Mouse (Mus musculus) limb, embryonic 10.5 days (tissue): ENCODE data around the gene Pcgf6. TPM values are rescaled to one million over a fixed set of nuclear protein-coding genes. Genes with fewer than 3 reads are reported as not detected.
A peak's percentile ranks its signal among the peaks of the same experiment; 100 is the strongest.

Source experiments
- DNase-seq: peaks from one replicate; pipeline ENCODE4 v3.0.0-alpha.2; 2017; ENCODE audit warnings: low spot score
- H3K27ac ChIP-seq: fragments of 300-500 bp; sonication (generic); 2 replicates; pipeline ENCODE4 v1.5.1; 2016; ENCODE audit warnings: mild to moderate bottlenecking
- H3K27me3 ChIP-seq: fragments of 300-500 bp; sonication (generic); 2 replicates; pipeline ENCODE4 v1.6.1; 2016; ENCODE audit warnings: low read depth, mild to moderate bottlenecking; ENCODE audit not compliant: poor library complexity, severe bottlenecking
- H3K36me3 ChIP-seq: fragments of 300-500 bp; sonication (generic); 2 replicates; pipeline ENCODE4 v1.6.1; 2016; ENCODE audit warnings: mild to moderate bottlenecking, moderate library complexity
- H3K4me1 ChIP-seq: fragments of 300-500 bp; sonication (generic); 2 replicates; pipeline ENCODE4 v1.6.1; 2016
- H3K4me3 ChIP-seq: fragments of 300-500 bp; sonication (generic); 2 replicates; pipeline ENCODE4 v1.5.1; 2016; ENCODE audit warnings: mild to moderate bottlenecking, moderate library complexity
- H3K9me3 ChIP-seq: fragments of 300-500 bp; sonication (generic); replicated peaks from 2 replicates; pipeline ENCODE4 v1.6.1; 2016; ENCODE audit warnings: mild to moderate bottlenecking
- WGBS: fragments of 180-500 bp; shearing (Covaris S2); methylation state at CpG from one replicate; pipeline ENCODE4 v1.1.7; 2016; 5-methylcytosine and 5-hydroxymethylcytosine counted together
- polyA plus RNA-seq: library from polyadenylated mRNA; unstranded; fragments of >200 nt; fragmentation: Nextera tagmentation; extraction: Ambion mirVana; gene quantifications from 2 replicates; pipeline ENCODE4 v1.2.1, GENCODE M21; 2016

Pcgf6 gene
- polyA plus RNA-seq, 1 experiment from 2014 or later = 35.3 TPM

DNA sequence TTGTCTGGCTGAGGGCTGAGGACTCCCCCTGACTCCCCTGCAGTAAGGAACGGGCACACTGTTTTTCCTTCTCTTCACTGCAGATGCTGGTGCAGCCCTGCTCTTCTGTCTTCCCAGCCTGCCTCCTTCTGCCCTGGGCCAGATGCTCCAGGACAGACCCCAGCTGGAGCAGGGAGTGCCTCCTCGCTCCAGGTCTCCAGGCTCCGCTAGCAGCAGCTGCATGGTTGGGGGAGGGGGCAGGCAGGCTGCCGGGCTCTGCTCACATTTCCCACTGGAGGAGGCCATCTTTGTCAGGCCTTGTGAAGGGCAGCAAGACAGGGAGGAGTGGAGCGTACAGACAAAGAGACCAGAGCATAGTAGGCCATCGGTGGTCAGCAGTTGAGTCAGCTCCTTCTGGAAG, 31.4 kb downstream of the Pcgf6 start:
- Histone ChIP-seq H3K9me3 (no peaks in the 10 kb centered on the region), H3K4me3 (no peak overlapping the region), H3K27ac (no peak overlapping the region), H3K36me3 (no peaks in the 10 kb centered on the region), H3K4me1 (peaks cover 24% of the 10 kb centered on the region), H3K27me3 (peaks cover 53% of the 10 kb centered on the region)
- WGBS = 30% methylated on average over 6 of the region's 6 CpGs
- no peak for DNase-seq

DNA sequence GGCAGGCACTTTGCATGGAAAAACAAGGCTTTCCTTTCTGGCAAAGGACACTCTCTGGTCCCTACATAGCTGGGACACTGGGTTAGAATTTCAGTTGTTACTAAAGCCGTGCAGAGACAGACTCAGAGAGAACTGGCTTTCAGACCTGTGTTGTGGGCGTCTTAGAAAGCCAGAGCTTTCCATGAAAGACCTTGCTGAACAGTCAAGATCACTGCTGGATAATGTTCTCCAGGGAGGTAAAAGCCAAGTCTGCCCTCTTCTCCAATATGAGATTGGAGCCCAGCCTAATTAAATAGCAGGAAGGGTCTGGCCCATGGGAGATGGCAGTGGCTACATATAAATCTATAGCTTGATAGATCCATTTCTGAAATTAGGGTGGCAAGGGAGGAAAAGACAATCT, 32.4 kb downstream of the Pcgf6 start:
- Histone ChIP-seq H3K27ac (no peak overlapping the region), H3K4me1 (peaks cover 21% of the 10 kb centered on the region), H3K9me3 (no peaks in the 10 kb centered on the region), H3K4me3 (no peak overlapping the region), H3K36me3 (no peaks in the 10 kb centered on the region), H3K27me3 (peaks cover 63% of the 10 kb centered on the region)
- WGBS = 51% methylated on average over 2 of the region's 2 CpGs
- no peak for DNase-seq

DNA sequence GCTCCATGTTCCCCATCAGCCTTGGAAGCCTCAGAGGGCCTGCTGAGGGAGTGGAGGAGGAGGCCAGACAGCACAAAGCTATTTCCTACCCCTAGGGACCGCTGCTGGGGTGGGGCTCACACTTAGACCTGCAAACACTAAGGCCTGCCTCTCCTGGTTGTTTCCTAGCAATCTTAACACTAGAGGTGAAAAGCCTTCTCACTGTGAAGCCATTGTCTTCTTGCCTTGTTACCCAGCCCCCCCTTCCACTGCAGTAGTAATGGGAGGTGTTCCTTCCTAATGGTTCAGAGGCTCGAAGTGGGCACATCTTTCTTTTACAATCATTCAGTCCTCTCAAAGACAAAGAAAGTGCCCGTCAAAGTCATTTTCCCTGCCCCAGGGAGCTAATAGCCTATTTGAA, 32.9 kb downstream of the Pcgf6 start:
- Histone ChIP-seq H3K27ac (no peak overlapping the region), H3K36me3 (no peaks in the 10 kb centered on the region), H3K27me3 (peaks cover 68% of the 10 kb centered on the region), H3K4me1 (peaks cover 21% of the 10 kb centered on the region), H3K9me3 (no peaks in the 10 kb centered on the region), H3K4me3 (no peak overlapping the region)
- 9% methylated on average over 3 of the region's 3 CpGs for WGBS
- no peak for DNase-seq

DNA sequence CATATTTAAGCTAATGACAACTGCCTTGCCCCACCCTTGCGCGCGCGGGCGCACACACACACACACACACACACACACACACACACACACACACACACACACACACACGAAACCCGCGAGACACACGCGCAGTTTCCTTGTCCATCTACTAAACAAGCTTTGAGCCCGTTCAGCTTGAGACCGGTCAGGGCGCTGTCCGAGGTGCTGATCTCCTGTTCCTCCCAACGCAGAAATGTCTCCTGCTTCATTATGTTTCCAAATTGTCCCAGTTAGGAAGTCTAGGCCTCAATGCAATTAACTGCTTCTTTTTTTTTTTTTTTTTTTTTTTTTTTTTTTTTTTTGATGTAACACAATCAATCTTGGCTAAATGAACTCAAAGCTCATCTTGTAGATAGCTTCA, 34.2 kb downstream of the Pcgf6 start:
- H3K36me3 ChIP-seq = no peaks in the 10 kb centered on the region
- no peak overlapping the region for H3K27ac ChIP-seq
- WGBS = under 1% methylated on average over 15 of the region's 15 CpGs
- peaks cover 21% of the 10 kb centered on the region for H3K4me1 ChIP-seq
- peak; percentile 95 for DNase-seq
- no peak overlapping the region for H3K4me3 ChIP-seq
- peaks cover 82% of the 10 kb centered on the region for H3K27me3 ChIP-seq
- no peaks in the 10 kb centered on the region for H3K9me3 ChIP-seq

DNA sequence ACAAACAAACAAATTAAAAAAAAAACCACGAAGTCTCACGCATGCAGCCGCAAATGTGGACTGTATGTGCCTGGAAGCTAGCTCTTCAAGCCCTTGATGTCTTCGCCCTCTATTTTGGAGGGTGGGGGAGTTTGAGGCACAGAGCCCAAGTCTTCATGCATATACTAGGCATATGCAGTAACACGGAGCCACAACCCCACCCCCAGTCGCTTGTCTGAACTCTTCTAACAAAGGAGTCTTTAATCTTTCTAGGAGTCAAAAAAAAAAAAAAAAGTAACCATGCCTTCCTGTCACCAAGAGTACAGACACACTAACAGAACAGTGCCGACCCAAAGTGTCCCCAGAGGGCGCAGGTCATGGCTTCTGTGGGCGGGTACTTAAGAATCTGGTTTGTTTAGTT, 34.7 kb downstream of the Pcgf6 start:
- no peak overlapping the region for H3K4me3 ChIP-seq
- peaks cover 21% of the 10 kb centered on the region for H3K4me1 ChIP-seq
- WGBS = 4% methylated on average over 9 of the region's 9 CpGs
- no peaks in the 10 kb centered on the region for H3K36me3 ChIP-seq
- no peak for DNase-seq
- peaks cover 86% of the 10 kb centered on the region for H3K27me3 ChIP-seq
- H3K27ac ChIP-seq = no peak overlapping the region
- no peaks in the 10 kb centered on the region for H3K9me3 ChIP-seq

DNA sequence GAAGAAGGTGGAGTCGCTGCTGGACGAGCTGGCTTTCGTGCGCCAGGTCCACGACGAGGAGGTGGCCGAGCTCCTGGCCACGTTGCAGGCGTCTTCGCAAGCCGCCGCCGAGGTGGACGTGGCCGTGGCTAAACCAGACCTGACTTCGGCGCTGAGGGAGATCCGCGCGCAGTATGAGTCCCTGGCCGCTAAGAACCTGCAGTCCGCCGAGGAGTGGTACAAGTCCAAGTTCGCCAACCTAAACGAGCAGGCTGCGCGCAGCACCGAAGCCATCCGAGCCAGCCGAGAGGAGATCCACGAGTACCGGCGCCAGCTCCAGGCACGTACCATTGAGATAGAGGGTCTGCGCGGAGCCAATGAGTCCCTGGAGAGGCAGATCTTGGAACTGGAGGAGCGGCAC, 35.3 kb downstream of the Pcgf6 start:
- under 1% methylated on average over 37 of the region's 37 CpGs for WGBS
- Histone ChIP-seq H3K36me3 (no peaks in the 10 kb centered on the region), H3K27ac (no peak overlapping the region), H3K4me1 (peaks cover 21% of the 10 kb centered on the region), H3K27me3 (peaks cover 86% of the 10 kb centered on the region), H3K9me3 (no peaks in the 10 kb centered on the region), H3K4me3 (peak overlapping the region; percentile 51)
- no peak for DNase-seq

DNA sequence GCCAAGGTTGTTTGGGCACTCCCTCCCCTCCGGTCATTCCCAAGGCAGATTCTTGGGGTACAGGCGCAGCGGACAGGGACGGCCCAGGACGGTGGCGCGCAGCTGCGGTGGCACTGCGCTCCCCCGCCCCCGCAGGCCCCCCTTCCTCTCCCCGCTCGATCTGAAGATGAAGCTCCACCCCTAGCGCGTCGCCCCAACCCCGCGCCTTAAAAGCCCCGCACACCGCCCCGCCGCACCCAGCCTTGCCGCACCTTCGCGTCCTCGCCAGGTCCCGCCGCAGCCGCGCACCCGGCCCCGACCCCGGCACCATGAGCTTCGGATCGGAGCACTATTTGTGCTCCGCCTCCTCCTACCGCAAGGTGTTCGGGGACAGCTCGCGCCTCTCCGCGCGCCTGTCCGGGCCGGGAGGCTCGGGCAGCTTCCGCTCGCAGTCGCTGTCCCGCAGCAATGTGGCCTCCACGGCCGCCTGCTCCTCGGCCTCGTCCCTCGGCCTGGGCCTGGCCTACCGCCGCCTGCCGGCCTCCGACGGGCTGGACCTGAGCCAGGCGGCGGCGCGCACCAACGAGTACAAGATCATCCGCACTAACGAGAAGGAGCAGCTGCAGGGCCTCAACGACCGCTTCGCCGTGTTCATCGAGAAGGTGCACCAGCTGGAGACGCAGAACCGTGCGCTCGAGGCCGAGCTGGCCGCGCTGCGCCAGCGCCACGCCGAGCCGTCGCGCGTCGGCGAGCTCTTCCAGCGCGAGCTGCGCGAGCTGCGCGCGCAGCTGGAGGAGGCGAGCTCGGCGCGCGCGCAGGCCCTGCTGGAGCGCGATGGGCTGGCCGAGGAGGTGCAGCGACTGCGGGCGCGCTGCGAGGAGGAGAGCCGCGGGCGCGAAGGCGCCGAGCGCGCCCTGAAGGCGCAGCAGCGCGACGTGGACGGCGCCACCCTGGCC, 36.0 kb downstream of the Pcgf6 start, which contains the start of the genes Ina and Nt5c2:
Gene Ina, plus strand, starts transcription at position 252 of the 935 bp plus-strand sequence.
Gene Nt5c2, minus strand, starts transcription at position 707 of the 935 bp plus-strand sequence.
- H3K4me1 ChIP-seq = peaks cover 21% of the 10 kb centered on the region
- H3K36me3 ChIP-seq = no peaks in the 10 kb centered on the region
- WGBS = under 1% methylated on average over 118 of the region's 124 CpGs
- no peaks in the 10 kb centered on the region for H3K9me3 ChIP-seq
- peak within 1 kb of the TSS; percentile 51 for H3K4me3 ChIP-seq
- peaks cover 82% of the 10 kb centered on the region for H3K27me3 ChIP-seq
- H3K27ac ChIP-seq = no peak within 1 kb of the TSS
- DNase-seq = peak; percentile 71

DNA sequence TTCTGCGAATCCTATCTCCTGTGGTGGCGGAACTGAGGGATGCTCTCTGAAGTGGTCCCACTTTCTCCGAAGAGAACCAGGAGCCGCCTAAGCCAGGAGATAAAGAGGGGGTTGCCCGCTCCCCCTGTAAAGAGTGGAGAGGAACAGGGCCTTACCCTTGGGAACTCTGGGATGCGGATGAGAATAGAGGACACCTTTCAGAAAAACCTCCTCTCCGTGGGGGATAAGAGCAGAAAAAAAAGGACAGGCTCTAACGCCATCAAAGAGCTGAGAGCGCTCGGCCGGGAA, 36.6 kb downstream of the Pcgf6 start:
- Histone ChIP-seq H3K9me3 (no peaks in the 10 kb centered on the region), H3K27me3 (peaks cover 78% of the 10 kb centered on the region), H3K27ac (no peak overlapping the region), H3K4me3 (peak overlapping the region; percentile 51), H3K4me1 (peaks cover 17% of the 10 kb centered on the region), H3K36me3 (no peaks in the 10 kb centered on the region)
- 3% methylated on average over 11 of the region's 11 CpGs for WGBS
- DNase-seq = no peak

DNA sequence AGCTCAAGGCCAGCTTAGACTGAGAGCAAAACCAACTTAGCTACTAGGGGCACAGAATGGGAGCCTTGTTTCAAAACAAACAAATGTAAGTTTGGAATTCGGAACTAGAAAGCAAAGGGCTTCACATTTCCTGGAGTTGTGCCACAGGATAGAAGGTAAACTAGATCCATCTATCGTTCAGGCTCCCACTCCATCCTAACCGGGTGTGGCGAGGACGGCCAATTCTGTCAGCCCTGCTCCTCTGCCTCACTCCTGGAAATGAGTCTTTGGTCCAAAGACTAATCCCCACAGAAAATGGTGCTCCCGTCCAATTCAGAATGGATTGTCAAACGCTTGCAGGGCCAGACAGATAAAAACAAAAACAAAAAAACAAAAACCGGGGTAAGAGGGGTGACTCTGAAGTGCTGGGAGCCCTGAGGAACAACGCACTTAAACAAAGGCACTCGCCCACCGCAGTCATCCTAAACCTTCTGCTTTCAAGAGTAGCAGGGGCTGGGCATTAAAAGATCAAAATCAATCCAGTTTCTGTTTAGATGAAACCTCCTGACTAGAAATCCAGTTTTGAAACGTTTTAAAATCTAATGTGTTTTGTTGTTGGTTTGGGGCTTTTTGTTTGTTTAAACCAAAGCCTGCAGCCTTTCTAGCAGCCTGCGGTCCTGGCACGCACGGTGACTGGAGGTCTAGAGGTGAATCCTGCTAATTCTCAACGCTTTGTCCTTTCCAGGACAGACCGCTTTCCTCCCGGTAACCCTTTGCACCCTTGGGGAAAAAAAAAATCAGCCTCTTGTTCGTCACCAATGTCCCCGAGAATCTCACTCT, 37.2 kb downstream of the Pcgf6 start:
- H3K4me1 ChIP-seq = peaks cover 16% of the 10 kb centered on the region
- no peak for DNase-seq
- no peaks in the 10 kb centered on the region for H3K9me3 ChIP-seq
- H3K4me3 ChIP-seq = no peak overlapping the region
- no peak overlapping the region for H3K27ac ChIP-seq
- H3K27me3 ChIP-seq = peaks cover 73% of the 10 kb centered on the region
- WGBS = 13% methylated on average over 20 of the region's 20 CpGs
- no peaks in the 10 kb centered on the region for H3K36me3 ChIP-seq

DNA sequence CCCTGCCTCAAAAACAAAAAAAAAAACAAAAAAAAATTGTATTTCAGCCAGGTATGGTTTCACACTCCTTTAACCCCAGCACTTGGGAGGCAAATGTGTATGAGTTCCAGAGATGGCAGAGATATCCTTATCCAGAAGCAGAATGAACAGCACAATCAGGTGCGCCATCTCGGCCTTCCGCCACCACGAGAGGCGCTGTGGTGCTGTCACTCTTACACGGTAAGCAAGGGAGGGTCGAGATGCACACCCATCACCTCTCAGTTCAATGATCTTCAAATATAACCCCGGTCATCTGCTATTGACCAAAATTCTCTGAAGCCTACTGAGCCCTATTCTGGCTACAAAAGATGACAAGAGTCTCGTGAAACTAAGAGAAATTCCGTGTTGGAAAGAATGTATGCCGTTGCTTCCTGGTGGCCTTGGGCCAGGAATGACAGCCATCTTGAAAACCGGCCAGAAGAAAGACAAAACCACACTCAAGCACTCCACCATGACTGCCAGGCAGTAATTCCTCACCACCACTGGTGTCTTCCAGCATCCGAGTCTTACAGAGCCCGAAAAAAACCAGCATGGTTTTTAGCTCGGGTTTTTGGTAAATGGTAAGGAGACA, 38.1 kb downstream of the Pcgf6 start:
- Histone ChIP-seq H3K9me3 (no peaks in the 10 kb centered on the region), H3K27ac (no peak overlapping the region), H3K36me3 (no peaks in the 10 kb centered on the region), H3K4me1 (peaks cover 16% of the 10 kb centered on the region), H3K4me3 (no peak overlapping the region), H3K27me3 (peaks cover 63% of the 10 kb centered on the region)
- WGBS = 90% methylated on average over 15 of the region's 15 CpGs
- DNase-seq = no peak

DNA sequence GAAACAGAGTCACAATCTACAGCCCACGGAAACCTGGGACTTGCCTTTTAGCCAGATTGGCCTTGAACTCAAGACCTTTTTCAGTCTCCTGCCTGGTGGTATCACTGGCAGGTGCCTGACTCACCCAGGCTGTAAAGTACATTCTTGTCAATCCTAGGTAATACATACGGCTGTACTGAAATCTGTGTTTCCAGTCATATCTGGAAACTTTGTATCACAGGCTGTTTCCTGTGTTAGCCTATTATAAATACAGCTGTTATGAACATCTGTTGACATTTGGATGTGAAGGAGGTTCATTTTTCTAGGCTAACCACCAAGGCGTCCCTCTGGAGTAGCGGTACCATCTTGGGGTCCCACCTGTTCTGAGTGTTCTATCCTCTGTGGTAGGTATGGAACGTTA, 40.8 kb downstream of the Pcgf6 start:
- no peaks in the 10 kb centered on the region for H3K36me3 ChIP-seq
- 86% methylated on average over 5 of the region's 5 CpGs for WGBS
- H3K27ac ChIP-seq = no peak overlapping the region
- no peak overlapping the region for H3K4me3 ChIP-seq
- H3K27me3 ChIP-seq = peaks cover 39% of the 10 kb centered on the region
- H3K9me3 ChIP-seq = no peaks in the 10 kb centered on the region
- peaks cover 8% of the 10 kb centered on the region for H3K4me1 ChIP-seq
- no peak for DNase-seq

DNA sequence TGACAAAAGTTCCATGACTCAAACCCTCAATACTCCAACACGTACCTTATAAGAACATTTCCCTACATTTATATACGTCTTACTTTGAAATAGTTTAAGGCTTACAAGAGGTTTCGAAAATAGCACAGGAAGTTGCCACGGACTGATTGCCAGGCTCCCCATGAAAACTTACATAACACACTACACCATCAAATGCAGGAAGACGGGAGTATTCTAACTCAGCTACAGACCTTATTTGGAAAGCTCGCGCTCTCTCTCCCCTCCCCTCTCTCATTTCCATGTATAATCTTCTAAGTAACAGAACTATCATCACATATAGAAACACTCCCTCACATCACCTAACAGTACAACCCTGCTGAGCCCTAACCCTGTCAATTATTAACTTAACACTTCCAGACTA, 41.3 kb downstream of the Pcgf6 start:
- 89% methylated on average over 7 of the region's 7 CpGs for WGBS
- H3K27me3 ChIP-seq = peaks cover 33% of the 10 kb centered on the region

DNA sequence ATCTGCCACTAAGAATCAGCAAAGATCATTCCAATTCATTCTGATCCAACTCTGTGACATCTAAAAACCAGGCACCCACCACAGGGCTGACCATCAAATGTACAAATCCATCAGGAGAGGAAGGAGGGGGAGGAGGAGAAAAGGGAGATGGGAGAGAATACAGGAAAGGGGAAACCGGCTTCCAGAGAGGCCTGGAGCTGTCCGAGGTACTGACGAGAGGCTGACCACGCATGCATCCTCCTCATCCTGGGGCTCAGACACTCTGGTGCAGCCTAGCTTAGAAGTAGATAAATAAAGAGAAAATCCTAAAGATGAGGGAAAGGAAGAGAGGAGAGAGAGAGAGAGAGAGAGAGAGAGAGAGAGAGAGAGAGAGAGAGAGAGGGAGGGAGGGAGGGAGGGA, 44.4 kb downstream of the Pcgf6 start:
- Histone ChIP-seq H3K4me3 (no peak overlapping the region), H3K4me1 (no peaks in the 10 kb centered on the region), H3K27me3 (peaks cover 2% of the 10 kb centered on the region; the same call in 1 of the 2 replicates), H3K36me3 (no peaks in the 10 kb centered on the region), H3K27ac (no peak overlapping the region), H3K9me3 (no peaks in the 10 kb centered on the region)
- peak; percentile 83 for DNase-seq
- WGBS = 1% methylated on average over 4 of the region's 4 CpGs

More for the DNA sequence above, 41.3 kb downstream of the Pcgf6 start:
- no peak for DNase-seq
- no peaks in the 10 kb centered on the region for H3K9me3 ChIP-seq
- H3K4me3 ChIP-seq = no peak overlapping the region
- no peaks in the 10 kb centered on the region for H3K36me3 ChIP-seq
- peaks cover 3% of the 10 kb centered on the region for H3K4me1 ChIP-seq
- H3K27ac ChIP-seq = no peak overlapping the region
